Mouse (Mus musculus) stomach, postnatal 0 days (tissue): ENCODE measurements around the gene Aqp7. TPM values are rescaled to one million over a fixed set of nuclear protein-coding genes. Genes with fewer than 3 reads are reported as not detected.

Source experiments
- ATAC-seq: fragments of 200-750 bp; cut with Nextera tagmentation; 2 replicates; pipeline ENCODE4 v1.8.0; 2017; ENCODE audit not compliant: low FRiP score, low TSS enrichment
- DNase-seq: peaks from one replicate; pipeline ENCODE4 v3.0.0-alpha.2; 2016; ENCODE audit warnings: low spot score
- H3K27ac ChIP-seq: fragments of 300-500 bp; sonication (generic); replicated peaks from 2 replicates; pipeline ENCODE4 v1.5.1; 2014; ENCODE audit warnings: mild to moderate bottlenecking, control low read depth
- H3K27me3 ChIP-seq: fragments of 300-500 bp; sonication (generic); 2 replicates; pipeline ENCODE4 v1.6.1; 2014; ENCODE audit warnings: low read length; ENCODE audit not compliant: control insufficient read depth, insufficient read depth
- H3K36me3 ChIP-seq: fragments of 300-500 bp; sonication (generic); 2 replicates; pipeline ENCODE4 v1.6.1; 2014; ENCODE audit warnings: low read length, mixed read lengths; ENCODE audit not compliant: control insufficient read depth, insufficient read depth
- H3K4me1 ChIP-seq: fragments of 300-500 bp; sonication (generic); replicated peaks from 2 replicates; pipeline ENCODE4 v1.6.1; 2014; ENCODE audit warnings: antibody characterized with exemption; ENCODE audit not compliant: control insufficient read depth, insufficient read depth
- H3K4me2 ChIP-seq: fragments of 300-500 bp; sonication (generic); replicated peaks from 2 replicates; pipeline ENCODE4 v1.6.1; 2014; ENCODE audit warnings: low read depth, mild to moderate bottlenecking, control low read depth, moderate library complexity
- H3K4me3 ChIP-seq: fragments of 300-500 bp; sonication (generic); 2 replicates; pipeline ENCODE4 v1.5.1; 2014; ENCODE audit warnings: low read depth, low read length, control low read depth
- H3K9ac ChIP-seq: fragments of 300-500 bp; sonication (generic); 2 replicates; pipeline ENCODE4 v1.6.1; 2014; ENCODE audit warnings: mild to moderate bottlenecking, low read length, control low read depth, mixed read lengths
- H3K9me3 ChIP-seq: fragments of 300-500 bp; sonication (generic); 2 replicates; pipeline ENCODE4 v1.6.1; 2016; ENCODE audit warnings: low read length; ENCODE audit not compliant: control insufficient read depth
- CTCF ChIP-seq: IDR thresholded peaks from 2 replicates; pipeline ENCODE4 v1.5.1; 2016; ENCODE audit warnings: antibody characterized with exemption, low read depth, mild to moderate bottlenecking, moderate library complexity
- EP300 ChIP-seq: optimal IDR thresholded peaks from 2 replicates; pipeline ENCODE3; 2016; ENCODE audit warnings: antibody characterized with exemption
- WGBS: fragments of 180-500 bp; shearing (Covaris S2); extraction: QIAGEN DNeasy Blood & Tissue Kit; methylation state at CpG from one replicate; pipeline ENCODE4 v1.1.7; 2014; 5-methylcytosine and 5-hydroxymethylcytosine counted together
- polyA plus RNA-seq: library from polyadenylated mRNA; unstranded; fragments of >200 nt; fragmentation: Nextera tagmentation; extraction: Ambion mirVana; gene quantifications from 2 replicates; pipeline ENCODE4 v1.2.1, GENCODE M21; 2015

Gene Aqp7
- polyA plus RNA-seq, 1 experiment from 2014 or later: 0.39 TPM

- WGBS: 73% methylated on average over 5 of the region's 5 CpGs
- ATAC-seq (no peak), DNase-seq (no peak)
- Histone ChIP-seq H3K36me3 (no peaks in the 10 kb centered on the region), H3K27ac (no peak overlapping the region), H3K9me3 (no peaks in the 10 kb centered on the region), H3K4me2 (no peak overlapping the region), H3K4me3 (no peak overlapping the region), H3K27me3 (no peaks in the 10 kb centered on the region), H3K4me1 (no peaks in the 10 kb centered on the region), H3K9ac (no peak overlapping the region)
- TF ChIP-seq CTCF: no peak
- TF ChIP-seq EP300: no peak
Measured at GRCm38 (mm10) chr4:41081733-41082132, 33.8 kb upstream of the Aqp7 start.

GRCm38 (mm10) chr4:41078726-41079125, 30.8 kb upstream of the Aqp7 start:
- Histone ChIP-seq H3K9me3 (no peaks in the 10 kb centered on the region), H3K27me3 (no peaks in the 10 kb centered on the region), H3K27ac (no peak overlapping the region), H3K4me2 (no peak overlapping the region), H3K9ac (no peak overlapping the region), H3K36me3 (no peaks in the 10 kb centered on the region), H3K4me3 (no peak overlapping the region), H3K4me1 (no peaks in the 10 kb centered on the region)
- TF ChIP-seq EP300 (no peak), CTCF (no peak; the same call in 1 of the 2 replicates)
- DNase-seq (peak; percentile 39), ATAC-seq (peak; percentile 66)
- WGBS: 45% methylated on average over 6 of the region's 6 CpGs

- H3K4me3 ChIP-seq: no peak overlapping the region
- TF ChIP-seq EP300 (no peak), CTCF (no peak)
- H3K4me1 ChIP-seq: no peaks in the 10 kb centered on the region
- no peaks in the 10 kb centered on the region for H3K9me3 ChIP-seq
- WGBS: 55% methylated on average over 6 of the region's 6 CpGs
- no peak for ATAC-seq
- no peak overlapping the region for H3K4me2 ChIP-seq
- no peaks in the 10 kb centered on the region for H3K27me3 ChIP-seq
- DNase-seq: no peak
- H3K27ac ChIP-seq: no peak overlapping the region
- H3K9ac ChIP-seq: no peak overlapping the region
- no peaks in the 10 kb centered on the region for H3K36me3 ChIP-seq
Measured at GRCm38 (mm10) chr4:41074461-41074860, 26.5 kb upstream of the Aqp7 start.

- no peak for TF ChIP-seq EP300
- no peak for TF ChIP-seq CTCF
- DNase-seq: no peak
- Histone ChIP-seq H3K27me3 (no peaks in the 10 kb centered on the region), H3K4me2 (no peak overlapping the region), H3K4me3 (no peak overlapping the region), H3K27ac (no peak overlapping the region), H3K36me3 (no peaks in the 10 kb centered on the region), H3K4me1 (no peaks in the 10 kb centered on the region), H3K9me3 (no peaks in the 10 kb centered on the region), H3K9ac (no peak overlapping the region)
- 0 out of 2 replicates have a peak, but pooled peaks have one; percentile 32 for ATAC-seq
- WGBS: 58% methylated on average over 12 of the region's 12 CpGs
Measured at GRCm38 (mm10) chr4:41073008-41073817, 25.3 kb upstream of the Aqp7 start.

GRCm38 (mm10) chr4:41071500-41072429, 23.8 kb upstream of the Aqp7 start:
- WGBS: 70% methylated on average over 14 of the region's 14 CpGs
- no peaks in the 10 kb centered on the region for H3K36me3 ChIP-seq

More at GRCm38 (mm10) chr4:41071500-41072429, 23.8 kb upstream of the Aqp7 start:
- Histone ChIP-seq H3K27ac (no peak overlapping the region), H3K4me3 (no peak overlapping the region), H3K27me3 (no peaks in the 10 kb centered on the region), H3K4me2 (no peak overlapping the region), H3K4me1 (no peaks in the 10 kb centered on the region), H3K9ac (no peak overlapping the region), H3K9me3 (no peaks in the 10 kb centered on the region)
- TF ChIP-seq CTCF (no peak), EP300 (no peak)
- no peak for DNase-seq
- no peak for ATAC-seq
